Mouse (Mus musculus) B cell, adult (primary cell): Measurements from ENCODE around the gene Vta1. TPM values are rescaled to one million over a fixed set of nuclear protein-coding genes. Genes with fewer than 3 reads are reported as not detected.

Experiments used
- total RNA-seq: library from RNA; stranded (reverse); gene quantifications from 4 replicates; pipeline ENCODE4 v1.2.4, GENCODE M21; 2023; ENCODE audit not compliant: inconsistent age

Gene Vta1
- total RNA-seq: 39.5 to 53.7 TPM (median 50.1 TPM) in 4 replicates

GRCm38 (mm10) chr10:14705072-14706066 lies at the start of gene Vta1, which contains the start of gene Nmbr:
TSS of gene Vta1 (minus strand) at chr10:14705560.
TSS of gene Nmbr (plus strand) at chr10:14705591.

GRCm38 (mm10) chr10:14718114-14718513 lies 12.8 kb upstream of the Vta1 start, which contains the start of gene Gje1:
TSS of gene Gje1 (minus strand) at chr10:14718214.

Other genes starting within 250 kb of the Vta1 start
- gene Adgrg6, start 159.9 kb downstream of the Vta1 start, total RNA-seq: 0.10 to 0.16 TPM in 2 of 4 replicates, not detected in the others
- 1.1 TPM in 1 of 4 replicates, not detected in the others for gene Nmbr, start within 50 bp of the Vta1 start, total RNA-seq
- not detected in 4 replicates for gene Gje1, start 12.7 kb upstream of the Vta1 start, total RNA-seq